Mouse (Mus musculus) brain, embryonic 14.5 days (tissue): ENCODE measurements around the gene Rprd1b.

Experiments
- CTCF ChIP-seq: fragments of 200-500 bp; IDR thresholded peaks from 2 replicates; pipeline ENCODE4 v1.5.1; 2012; ENCODE audit warnings: inconsistent platforms, mild to moderate bottlenecking, moderate library complexity, borderline replicate concordance; ENCODE audit not compliant: insufficient read depth, insufficient read length; ENCODE audit errors: extremely low read depth
- POLR2A ChIP-seq: fragments of 200-500 bp; IDR thresholded peaks from 2 replicates; pipeline ENCODE4 v1.6.1; 2012; ENCODE audit warnings: mild to moderate bottlenecking, inconsistent platforms, borderline replicate concordance; ENCODE audit not compliant: poor library complexity, insufficient read depth, insufficient read length, severe bottlenecking; ENCODE audit errors: extremely low read depth

GRCm38 (mm10) chr2:158043504-158043903, 15.2 kb downstream of the Rprd1b start:
- no peak for TF ChIP-seq CTCF
- TF ChIP-seq POLR2A, result no peak
